Mouse (Mus musculus) liver, embryonic 14.5 days (tissue): ENCODE data around the gene Rbms3.

ENCODE experiments used
- CTCF ChIP-seq: IDR thresholded peaks from 2 replicates; pipeline ENCODE4 v1.5.1; 2016; ENCODE audit warnings: antibody characterized with exemption, low read depth, control low read depth
- EP300 ChIP-seq: IDR thresholded peaks from 2 replicates; pipeline ENCODE4 v1.6.1; 2016; ENCODE audit warnings: antibody characterized with exemption, low read depth

GRCm38 (mm10) chr9:116674191-116674590 lies 955.5 kb downstream of the Rbms3 start:
- TF ChIP-seq CTCF (no peak), EP300 (no peak)
